Mouse (Mus musculus) left cerebral cortex, adult 6 months (tissue): ENCODE measurements around the gene Slc10a1. TPM values are rescaled to one million over a fixed set of nuclear protein-coding genes. Genes with fewer than 3 reads are reported as not detected.

Source experiments
- long read RNA-seq, 2 experiments: library from polyadenylated mRNA; unstranded; transcript quantifications; one replicate each; pipeline ENCODE4 v2.0.0; 2019 to 2020
- polyA plus RNA-seq: library from polyadenylated mRNA; unstranded; fragments of <200 nt; fragmentation: Nextera tagmentation; gene quantifications from 2 replicates; pipeline ENCODE4 v1.2.3, GENCODE M21; 2021

Slc10a1 gene
- not detected in 2 replicates for polyA plus RNA-seq
- long read RNA-seq, experiment 1 = 0 reads
- long read RNA-seq, experiment 2 = 0 reads

DNA sequence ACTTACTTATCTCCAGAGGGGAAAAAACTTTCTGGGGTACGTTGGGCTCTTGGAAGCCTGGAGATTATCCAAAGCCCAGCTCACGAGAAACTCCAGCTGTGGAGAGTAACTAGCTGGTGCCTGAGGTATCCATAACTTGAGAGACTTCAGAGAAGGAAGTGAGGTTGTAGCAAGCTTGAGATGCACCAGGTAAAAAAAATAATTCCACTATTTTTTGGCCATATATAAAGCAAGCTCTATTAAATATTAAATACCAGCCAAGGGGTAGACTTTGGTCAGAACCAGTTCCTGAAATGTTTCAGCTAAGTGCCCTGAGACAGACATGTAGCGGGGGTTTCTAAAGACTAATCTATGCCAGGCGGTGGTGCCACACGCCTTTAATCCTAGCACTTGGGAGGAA lies at the start of gene Slc10a1:
TSS of gene Slc10a1 (minus strand) at position 101 of the 400 bp plus-strand sequence.

DNA sequence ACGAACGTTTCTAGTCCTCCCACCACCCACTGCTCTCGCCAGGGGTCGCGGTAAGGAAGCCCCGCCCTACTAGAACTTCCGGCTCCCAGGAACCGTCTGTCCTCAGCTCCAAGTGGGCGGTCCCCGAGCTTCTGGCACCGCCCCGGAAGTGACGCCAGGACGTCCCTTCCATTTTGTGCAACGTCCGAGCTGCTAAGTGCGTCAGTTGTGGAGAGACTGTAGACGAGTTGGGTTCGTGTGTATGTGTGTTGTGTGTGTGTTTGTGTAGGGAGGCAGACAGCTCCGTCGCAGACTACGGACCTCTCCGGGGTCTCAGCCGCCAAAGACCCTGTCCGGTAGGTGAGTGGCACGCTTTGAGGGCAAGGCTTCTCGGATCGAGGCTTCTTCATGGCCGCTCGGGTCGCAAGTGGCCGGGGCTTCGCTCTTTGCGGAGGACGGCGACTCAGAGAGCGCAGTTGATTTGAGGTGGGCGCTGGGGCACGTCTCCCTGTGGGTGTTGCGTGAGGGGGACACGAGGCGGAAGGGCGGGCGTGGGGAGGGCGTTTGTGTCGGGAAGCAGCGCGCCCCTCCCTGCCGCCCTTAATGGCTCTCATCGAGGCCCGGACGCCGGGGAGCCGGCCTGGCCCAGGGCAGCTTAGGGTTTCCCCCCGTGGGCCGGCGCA lies 23.0 kb downstream of the Slc10a1 start, which contains the start of gene Srsf5:
TSS of gene Srsf5 (plus strand) at position 171 of the 662 bp plus-strand sequence.

Other genes starting within 250 kb of the Slc10a1 start
- 1.1 and 1.5 TPM in 2 replicates for gene Ccdc177, start 208.0 kb downstream of the Slc10a1 start, polyA plus RNA-seq
- gene Susd6, start 178.2 kb downstream of the Slc10a1 start, polyA plus RNA-seq = 12.3 and 12.8 TPM in 2 replicates
- 82.6 and 103 TPM in 2 replicates for gene Srsf5, start 23.2 kb downstream of the Slc10a1 start, polyA plus RNA-seq
- 3.8 and 5.3 TPM in 2 replicates for gene Smoc1, start 58.1 kb upstream of the Slc10a1 start, polyA plus RNA-seq